In genomic region chr2:25176573-25176972, GRCm38 (mm10) we compare ENCODE assay signal across 11 mouse cellular contexts. TPM values are rescaled to one million over a fixed set of nuclear protein-coding genes. Genes with fewer than 3 reads are reported as not detected.
A peak's percentile ranks its signal among the peaks of the same experiment; 100 is the strongest.
DNase-seq lines count a peak whose midpoint lies in the region; ATAC-seq and TF ChIP-seq lines count a peak whose summit lies in the region.
"Had no signal": no experiment of that assay in that cellular context is flagged by ENCODE, and none has a peak within 500 bp of the region (broad histone marks: within the 10 kb centered on the region; RNA-seq: fewer than 3 reads in every experiment).

No protein-coding gene starts in this region.

- peaks cover 42% of the 10 kb centered on the region for H3K27me3 ChIP-seq in kidney, embryonic 15.5 days
- peaks cover 66% of the 10 kb centered on the region for H3K27me3 ChIP-seq in heart, embryonic 13.5 days (replicated peaks)
- H3K27me3 ChIP-seq in limb, embryonic 10.5 days (ENCODE audit: low read depth, poor library complexity, severe bottlenecking), result peaks cover 65% of the 10 kb centered on the region
- 0 out of 2 replicates have a peak, but pooled peaks cover 3% of the 10 kb centered on the region for H3K27me3 ChIP-seq in neural tube, embryonic 12.5 days (replicated peaks)
- H3K27me3 ChIP-seq in thymus, adult 2 months (ENCODE audit: control insufficient read depth, insufficient read depth, low read length), result no peaks in the 10 kb centered on the region

- peak overlapping the region; percentile 51 for H3K4me2 ChIP-seq in kidney, embryonic 15.5 days
- H3K4me2 ChIP-seq in heart, embryonic 13.5 days, result no peak overlapping the region
- peak overlapping the region; percentile 56 for H3K4me2 ChIP-seq in neural tube, embryonic 12.5 days (replicated peaks)

- no peak for TF ChIP-seq POLR2A in thymus, adult 2 months (IDR thresholded peaks at IDR 0.05; ENCODE audit: control insufficient read depth, extremely low read depth, insufficient read depth, low read length, poor library complexity)

- 0 out of 2 replicates have a peak overlapping the region, but pooled peaks have one; percentile 2 for H3K9ac ChIP-seq in kidney, embryonic 15.5 days
- H3K9ac ChIP-seq in heart, embryonic 13.5 days, result 0 out of 2 replicates have a peak overlapping the region, but pooled peaks have one; percentile 4
- H3K9ac ChIP-seq in neural tube, embryonic 12.5 days, result peak overlapping the region; percentile 33

- peaks cover 83% of the 10 kb centered on the region for H3K4me1 ChIP-seq in kidney, embryonic 15.5 days
- H3K4me1 ChIP-seq in heart, embryonic 13.5 days, result peaks cover 49% of the 10 kb centered on the region
- H3K4me1 ChIP-seq in limb, embryonic 10.5 days, result peaks cover 67% of the 10 kb centered on the region
- H3K4me1 ChIP-seq in neural tube, embryonic 12.5 days, result peaks cover 56% of the 10 kb centered on the region
- H3K4me1 ChIP-seq in thymus, adult 2 months (replicated peaks; ENCODE audit: control insufficient read depth, insufficient read depth, low read length), result peaks cover 9% of the 10 kb centered on the region

- H3K36me3 ChIP-seq in kidney, embryonic 15.5 days, result no peaks in the 10 kb centered on the region
- H3K36me3 ChIP-seq in heart, embryonic 13.5 days, result no peaks in the 10 kb centered on the region
- H3K36me3 ChIP-seq in limb, embryonic 10.5 days, result no peaks in the 10 kb centered on the region
- H3K36me3 ChIP-seq in neural tube, embryonic 12.5 days, result no peaks in the 10 kb centered on the region
- no peaks in the 10 kb centered on the region for H3K36me3 ChIP-seq in thymus, adult 2 months (ENCODE audit: control insufficient read depth, insufficient read depth, low read length)

- 38% methylated on average over 6 of the region's 6 CpGs for WGBS in kidney, embryonic 15.5 days
- WGBS in heart, embryonic 13.5 days, result 32% methylated on average over 6 of the region's 6 CpGs
- 53% methylated on average over 6 of the region's 6 CpGs for WGBS in limb, embryonic 10.5 days
- 69% methylated on average over 6 of the region's 6 CpGs for WGBS in neural tube, embryonic 12.5 days
- 92% methylated on average over 6 of the region's 6 CpGs for WGBS in thymus, adult 2 months

- H3K9me3 ChIP-seq in kidney, embryonic 15.5 days (replicated peaks), result no peaks in the 10 kb centered on the region
- no peaks in the 10 kb centered on the region for H3K9me3 ChIP-seq in heart, embryonic 13.5 days
- no peaks in the 10 kb centered on the region for H3K9me3 ChIP-seq in limb, embryonic 10.5 days (replicated peaks)
- no peaks in the 10 kb centered on the region for H3K9me3 ChIP-seq in neural tube, embryonic 12.5 days

- peak overlapping the region; percentile 91 for H3K27ac ChIP-seq in kidney, embryonic 15.5 days
- H3K27ac ChIP-seq in heart, embryonic 13.5 days (replicated peaks), result peak overlapping the region; percentile 67
- H3K27ac ChIP-seq in limb, embryonic 10.5 days, result peak overlapping the region; percentile 80
- H3K27ac ChIP-seq in neural tube, embryonic 12.5 days, result no peak overlapping the region
- no peak overlapping the region for H3K27ac ChIP-seq in thymus, adult 2 months (ENCODE audit: control insufficient read depth, insufficient read depth, low read length)

- no peak for TF ChIP-seq CTCF in thymus, adult 2 months (IDR thresholded peaks at IDR 0.05; ENCODE audit: borderline replicate concordance, control insufficient read depth, extremely low read depth, insufficient read depth, low read length, poor library complexity)

- H3K4me3 ChIP-seq in kidney, embryonic 15.5 days (replicated peaks), result peak overlapping the region; percentile 28
- no peak overlapping the region for H3K4me3 ChIP-seq in heart, embryonic 13.5 days
- H3K4me3 ChIP-seq in limb, embryonic 10.5 days, result no peak overlapping the region
- no peak overlapping the region; the same call in 1 of the 2 replicates for H3K4me3 ChIP-seq in neural tube, embryonic 12.5 days
- no peak overlapping the region for H3K4me3 ChIP-seq in thymus, adult 2 months (ENCODE audit: control insufficient read depth, insufficient read depth, low read length)

- no peak for ATAC-seq in kidney, embryonic 15.5 days (replicated peaks; ENCODE audit: low FRiP score)
- no peak for ATAC-seq in heart, embryonic 13.5 days (ENCODE audit: extremely low read depth, insufficient number of reproducible peaks, low FRiP score, low TSS enrichment)
- ATAC-seq in neural tube, embryonic 12.5 days (ENCODE audit: low FRiP score, low read depth), result no peak

- DNase-seq in kidney, postnatal 14 days, result no peak
- peak; percentile 28 for DNase-seq in limb, embryonic 10.5 days (ENCODE audit: low spot score)
- DNase-seq in ovary, postnatal 36 days (ENCODE audit: low spot score), result no peak
- DNase-seq in thymus, adult 2 months, result no peak
- no peak for DNase-seq in gastrocnemius, adult 18-20 months (ENCODE audit: low spot score)
- DNase-seq: thymus, postnatal 25 days had no signal

RNA-seq across cellular contexts. Expression of gene Nrarp, which starts 4.0 kb away (rescaled TPM):
- polyA plus RNA-seq in kidney, embryonic 15.5 days (2015; fragmentation: Nextera tagmentation; extraction: Ambion mirVana), result 21.8 and 23.7 TPM in 2 replicates
- polyA plus RNA-seq in heart, embryonic 13.5 days (2015; fragmentation: Nextera tagmentation; extraction: Ambion mirVana), result 7.7 and 8.2 TPM in 2 replicates
- 7.9 and 10.3 TPM in 2 replicates for polyA plus RNA-seq in limb, embryonic 10.5 days (2016; fragmentation: Nextera tagmentation; extraction: Ambion mirVana)
- polyA plus RNA-seq in neural tube, embryonic 12.5 days (2016; fragmentation: Nextera tagmentation; extraction: Ambion mirVana), result 96.8 and 97.4 TPM in 2 replicates
- 13.7 and 16.9 TPM in 2 replicates for polyA plus RNA-seq in thymus, adult 2 months (2012; rRNA removed)
- total RNA-seq in gastrocnemius, adult 18-20 months (2021), result 1 to 10 TPM; 3.4 to 8.6 TPM

RNA-seq across cellular contexts. Expression of gene Tor4a, which starts 20.1 kb away (rescaled TPM):
- 11.7 and 14.1 TPM in 2 replicates for polyA plus RNA-seq in kidney, embryonic 15.5 days (2015; fragmentation: Nextera tagmentation; extraction: Ambion mirVana)
- polyA plus RNA-seq in heart, embryonic 13.5 days (2015; fragmentation: Nextera tagmentation; extraction: Ambion mirVana), result 6.4 and 6.9 TPM in 2 replicates
- 3.2 TPM in 2 replicates for polyA plus RNA-seq in limb, embryonic 10.5 days (2016; fragmentation: Nextera tagmentation; extraction: Ambion mirVana)
- polyA plus RNA-seq in neural tube, embryonic 12.5 days (2016; fragmentation: Nextera tagmentation; extraction: Ambion mirVana), result 1.5 and 1.8 TPM in 2 replicates
- 90.6 and 94.7 TPM in 2 replicates for polyA plus RNA-seq in thymus, adult 2 months (2012; rRNA removed)
- 1 to 10 TPM in 1 of 2 experiments, under 1 TPM in 1; 0.84 to 1.2 TPM for total RNA-seq in gastrocnemius, adult 18-20 months (2021)

RNA-seq across cellular contexts. Expression of gene Nelfb, which starts 34.7 kb away (rescaled TPM):
- 114 and 124 TPM in 2 replicates for polyA plus RNA-seq in kidney, embryonic 15.5 days (2015; fragmentation: Nextera tagmentation; extraction: Ambion mirVana)
- 68.8 and 72.8 TPM in 2 replicates for polyA plus RNA-seq in heart, embryonic 13.5 days (2015; fragmentation: Nextera tagmentation; extraction: Ambion mirVana)
- polyA plus RNA-seq in limb, embryonic 10.5 days (2016; fragmentation: Nextera tagmentation; extraction: Ambion mirVana), result 129 and 137 TPM in 2 replicates
- polyA plus RNA-seq in neural tube, embryonic 12.5 days (2016; fragmentation: Nextera tagmentation; extraction: Ambion mirVana), result 104 and 106 TPM in 2 replicates
- polyA plus RNA-seq in thymus, adult 2 months (2012; rRNA removed), result 105 and 115 TPM in 2 replicates
- 10 to 100 TPM; 18.8 to 21.3 TPM for total RNA-seq in gastrocnemius, adult 18-20 months (2021)

RNA-seq across cellular contexts. Expression of gene Stpg3, which starts 37.9 kb away (rescaled TPM):
- polyA plus RNA-seq in kidney, embryonic 15.5 days (2015; fragmentation: Nextera tagmentation; extraction: Ambion mirVana), result 0.23 and 0.55 TPM in 2 replicates
- not detected in 2 replicates for polyA plus RNA-seq in heart, embryonic 13.5 days (2015; fragmentation: Nextera tagmentation; extraction: Ambion mirVana)
- polyA plus RNA-seq in limb, embryonic 10.5 days (2016; fragmentation: Nextera tagmentation; extraction: Ambion mirVana), result 0.14 TPM in 1 of 2 replicates, not detected in the other
- polyA plus RNA-seq in neural tube, embryonic 12.5 days (2016; fragmentation: Nextera tagmentation; extraction: Ambion mirVana), result not detected in 2 replicates
- 0.12 TPM in 1 of 2 replicates, not detected in the other for polyA plus RNA-seq in thymus, adult 2 months (2012; rRNA removed)
- not detected for total RNA-seq in gastrocnemius, adult 18-20 months (2021)
- total RNA-seq: layer of hippocampus, postnatal 10 days had no signal
- polyA plus RNA-seq: brain, embryonic 14.5 days had no signal

RNA-seq across cellular contexts. Expression of gene Fam166a, which starts 42.0 kb away (rescaled TPM):
- polyA plus RNA-seq in kidney, embryonic 15.5 days (2015; fragmentation: Nextera tagmentation; extraction: Ambion mirVana), result 1.4 and 1.9 TPM in 2 replicates
- not detected in 2 replicates for polyA plus RNA-seq in heart, embryonic 13.5 days (2015; fragmentation: Nextera tagmentation; extraction: Ambion mirVana)
- polyA plus RNA-seq in limb, embryonic 10.5 days (2016; fragmentation: Nextera tagmentation; extraction: Ambion mirVana), result 1.0 TPM in 1 of 2 replicates, not detected in the other
- not detected in 2 replicates for polyA plus RNA-seq in neural tube, embryonic 12.5 days (2016; fragmentation: Nextera tagmentation; extraction: Ambion mirVana)
- polyA plus RNA-seq in thymus, adult 2 months (2012; rRNA removed), result 0.11 and 0.12 TPM in 2 replicates
- total RNA-seq in gastrocnemius, adult 18-20 months (2021), result not detected
- total RNA-seq: layer of hippocampus, postnatal 10 days had no signal

Comparison
In these comparisons a context has a peak if more than half of its experiments do, and no peak if none do; other contexts are left out.
1. H3K27ac ChIP-seq: peak in kidney, embryonic 15.5 days (single experiment), heart, embryonic 13.5 days (single experiment) and limb, embryonic 10.5 days (single experiment); none in neural tube, embryonic 12.5 days (single experiment) and thymus, adult 2 months (single experiment).
2. Peak in every context shown above with its lines, with median percentiles within 50 percentile points of each other: H3K9ac ChIP-seq.